Mouse (Mus musculus) megakaryocyte, embryonic 14.5 days (primary cell): ENCODE results near the gene Unc119b.
"Not testable (repeated sequence)": the region's sequence is repeated elsewhere in the genome, so short reads cannot be mapped to it uniquely, and the experiment has no call there.

Experiments
- FLI1 ChIP-seq: IDR thresholded peaks from 2 replicates; pipeline ENCODE4 v1.6.1; 2012; ENCODE audit warnings: low read length, inconsistent platforms, mixed read lengths
- GATA1 ChIP-seq: IDR thresholded peaks from 3 replicates; pipeline ENCODE4 v1.6.1; 2012; ENCODE audit warnings: mixed read lengths, low read length, inconsistent platforms, borderline replicate concordance

- not testable (repeated sequence) for TF ChIP-seq GATA1, FLI1
Observed at GRCm38 (mm10) chr5:115164446-115164845, 29.7 kb upstream of the Unc119b start.
